Comparison of ENCODE assay signal across 17 mouse cellular contexts in genomic region chr7:45014096-45014451, GRCm38 (mm10). TPM values are rescaled to one million over a fixed set of nuclear protein-coding genes. Genes with fewer than 3 reads are reported as not detected.
DNase-seq lines count a peak whose midpoint lies in the region; ATAC-seq and TF ChIP-seq lines count a peak whose summit lies in the region.
"Had no signal": no experiment of that assay in that cellular context is flagged by ENCODE, and none has a peak within 500 bp of the region (broad histone marks: within the 10 kb centered on the region; RNA-seq: fewer than 3 reads in every experiment).

No protein-coding gene starts in this region.

- no peak for TF ChIP-seq EP300 in liver, postnatal 0 days (IDR thresholded peaks at IDR 0.05; ENCODE audit: low read depth)

- ATAC-seq in heart, embryonic 13.5 days (ENCODE audit: extremely low read depth, insufficient number of reproducible peaks, low FRiP score, low TSS enrichment) = no peak
- no peak for ATAC-seq in lung, embryonic 14.5 days (ENCODE audit: insufficient read depth)
- ATAC-seq in liver, postnatal 0 days = no peak
- ATAC-seq: midbrain, embryonic 16.5 days; Patski had no signal

- peak; percentile 48 for DNase-seq in cerebellum, adult 11-12 months
- no peak for DNase-seq in cerebellum, postnatal 36 days
- DNase-seq in heart, postnatal 14 days = no peak
- no peak for DNase-seq in lung, embryonic 14.5 days
- DNase-seq in lung, postnatal 10 days = no peak
- DNase-seq in liver, postnatal 0 days = no peak
- DNase-seq in lung, postnatal 4 days = no peak
- DNase-seq: cerebellum, adult 8-10 months; embryo, embryonic 11 days; gastrocnemius, postnatal 14 days; heart, postnatal 10 days; kidney, adult 18-20 months; lung, postnatal 36 days had no signal

- H3K27ac ChIP-seq in heart, embryonic 13.5 days (replicated peaks) = no peak overlapping the region
- no peak overlapping the region for H3K27ac ChIP-seq in lung, embryonic 14.5 days (ENCODE audit: low read depth)
- 0 out of 2 replicates have a peak overlapping the region, but pooled peaks have one; percentile 25 for H3K27ac ChIP-seq in liver, postnatal 0 days (ENCODE audit: low read depth)
- H3K27ac ChIP-seq: limb, embryonic 12.5 days had no signal

- H3K9ac ChIP-seq in heart, embryonic 13.5 days = peak overlapping the region; percentile 99
- 0 out of 2 replicates have a peak overlapping the region, but pooled peaks have one; percentile 92 for H3K9ac ChIP-seq in lung, embryonic 14.5 days
- no peak overlapping the region for H3K9ac ChIP-seq in liver, postnatal 0 days (replicated peaks)

- TF ChIP-seq CTCF in lung, embryonic 14.5 days (IDR thresholded peaks at IDR 0.05; ENCODE audit: low read depth) = no peak
- no peak for TF ChIP-seq CTCF in liver, postnatal 0 days (IDR thresholded peaks at IDR 0.05; ENCODE audit: low read depth)

- H3K4me3 ChIP-seq in heart, embryonic 13.5 days = 0 out of 2 replicates have a peak overlapping the region, but pooled peaks have one; percentile 99
- peak overlapping the region; percentile 96 for H3K4me3 ChIP-seq in lung, embryonic 14.5 days (ENCODE audit: low read depth, low read length)
- H3K4me3 ChIP-seq in liver, postnatal 0 days (ENCODE audit: low read depth, low read length) = no peak overlapping the region

- H3K4me2 ChIP-seq in heart, embryonic 13.5 days = peak overlapping the region; percentile 79
- H3K4me2 ChIP-seq in lung, embryonic 14.5 days = peak overlapping the region; percentile 68; the same call in 1 of the 2 replicates
- no peak overlapping the region for H3K4me2 ChIP-seq in liver, postnatal 0 days (ENCODE audit: low read depth, low read length)

- intact Hi-C loops in heart, postnatal 14 days (cut with DNase I) = loop anchor here (2.0 kb wide), 1 partner anchor 13 kb away; no protein-coding TSS in a partner anchor

- H3K36me3 ChIP-seq in heart, embryonic 13.5 days = peaks cover 50% of the 10 kb centered on the region
- peaks cover 53% of the 10 kb centered on the region for H3K36me3 ChIP-seq in lung, embryonic 14.5 days (ENCODE audit: insufficient read depth)
- H3K36me3 ChIP-seq in liver, postnatal 0 days (replicated peaks; ENCODE audit: insufficient read depth, low read length) = peaks cover 39% of the 10 kb centered on the region

- WGBS in heart, embryonic 13.5 days = 89% methylated on average over 3 of the region's 3 CpGs
- WGBS in lung, embryonic 14.5 days = 92% methylated on average over 3 of the region's 3 CpGs
- 95% methylated on average over 3 of the region's 3 CpGs for WGBS in liver, postnatal 0 days (ENCODE audit: insufficient replicate concordance)

- H3K4me1 ChIP-seq in heart, embryonic 13.5 days = peaks cover 32% of the 10 kb centered on the region
- H3K4me1 ChIP-seq in lung, embryonic 14.5 days (ENCODE audit: insufficient read depth) = peaks cover 15% of the 10 kb centered on the region
- peaks cover 19% of the 10 kb centered on the region for H3K4me1 ChIP-seq in liver, postnatal 0 days (ENCODE audit: insufficient read depth)

- no peaks in the 10 kb centered on the region for H3K9me3 ChIP-seq in heart, embryonic 13.5 days
- no peaks in the 10 kb centered on the region for H3K9me3 ChIP-seq in lung, embryonic 14.5 days (ENCODE audit: low read depth, low read length)
- no peaks in the 10 kb centered on the region for H3K9me3 ChIP-seq in liver, postnatal 0 days (ENCODE audit: low read length)
- H3K9me3 ChIP-seq: limb, embryonic 12.5 days had no signal

- H3K27me3 ChIP-seq in heart, embryonic 13.5 days (replicated peaks) = no peaks in the 10 kb centered on the region
- no peaks in the 10 kb centered on the region for H3K27me3 ChIP-seq in lung, embryonic 14.5 days (ENCODE audit: insufficient read depth, low read length)
- H3K27me3 ChIP-seq in liver, postnatal 0 days (ENCODE audit: insufficient read depth, low read length) = no peaks in the 10 kb centered on the region
- H3K27me3 ChIP-seq: Patski had no signal

RNA-seq across cellular contexts. Expression of gene Scaf1, which starts 2.1 kb away (rescaled TPM):
- polyA plus RNA-seq in heart, embryonic 13.5 days (2015; fragmentation: Nextera tagmentation; extraction: Ambion mirVana) = 27.0 and 27.1 TPM in 2 replicates
- total RNA-seq in heart, postnatal 14 days (2021) = 10 to 100 TPM; 53.8 to 56.1 TPM
- 45.9 and 53.6 TPM in 2 replicates for polyA plus RNA-seq in lung, embryonic 14.5 days (2014; fragmentation: Nextera tagmentation; extraction: Ambion mirVana)
- polyA plus RNA-seq in liver, postnatal 0 days (2015; fragmentation: Nextera tagmentation; extraction: Ambion mirVana) = 7.5 and 8.1 TPM in 2 replicates

RNA-seq across cellular contexts. Expression of gene Rras, which starts 3.7 kb away (rescaled TPM):
- polyA plus RNA-seq in heart, embryonic 13.5 days (2015; fragmentation: Nextera tagmentation; extraction: Ambion mirVana) = 71.6 and 82.6 TPM in 2 replicates
- total RNA-seq in heart, postnatal 14 days (2021) = 10 to 100 TPM; 60.7 to 62.8 TPM
- polyA plus RNA-seq in lung, embryonic 14.5 days (2014; fragmentation: Nextera tagmentation; extraction: Ambion mirVana) = 46.2 and 46.5 TPM in 2 replicates
- polyA plus RNA-seq in liver, postnatal 0 days (2015; fragmentation: Nextera tagmentation; extraction: Ambion mirVana) = 25.4 and 31.4 TPM in 2 replicates

RNA-seq across cellular contexts. Expression of gene Bcl2l12, which starts 15.6 kb away (rescaled TPM):
- 36.0 and 36.3 TPM in 2 replicates for polyA plus RNA-seq in heart, embryonic 13.5 days (2015; fragmentation: Nextera tagmentation; extraction: Ambion mirVana)
- total RNA-seq in heart, postnatal 14 days (2021) = 10 to 100 TPM; 10.4 to 12.3 TPM
- 69.9 and 76.9 TPM in 2 replicates for polyA plus RNA-seq in lung, embryonic 14.5 days (2014; fragmentation: Nextera tagmentation; extraction: Ambion mirVana)
- 11.7 and 13.1 TPM in 2 replicates for polyA plus RNA-seq in liver, postnatal 0 days (2015; fragmentation: Nextera tagmentation; extraction: Ambion mirVana)

RNA-seq across cellular contexts. Expression of gene Irf3, which starts 16.6 kb away (rescaled TPM):
- 63.6 and 68.1 TPM in 2 replicates for polyA plus RNA-seq in heart, embryonic 13.5 days (2015; fragmentation: Nextera tagmentation; extraction: Ambion mirVana)
- total RNA-seq in heart, postnatal 14 days (2021) = 10 to 100 TPM; 36.5 to 40.2 TPM
- 78.7 and 83.0 TPM in 2 replicates for polyA plus RNA-seq in lung, embryonic 14.5 days (2014; fragmentation: Nextera tagmentation; extraction: Ambion mirVana)
- polyA plus RNA-seq in liver, postnatal 0 days (2015; fragmentation: Nextera tagmentation; extraction: Ambion mirVana) = 35.9 and 38.0 TPM in 2 replicates

RNA-seq across cellular contexts. Expression of gene Prmt1, which starts 27.7 kb away (rescaled TPM):
- polyA plus RNA-seq in heart, embryonic 13.5 days (2015; fragmentation: Nextera tagmentation; extraction: Ambion mirVana) = 438 and 486 TPM in 2 replicates
- total RNA-seq in heart, postnatal 14 days (2021) = 100 to 1,000 TPM; 119 to 128 TPM
- polyA plus RNA-seq in lung, embryonic 14.5 days (2014; fragmentation: Nextera tagmentation; extraction: Ambion mirVana) = 228 and 238 TPM in 2 replicates
- 73.2 and 76.8 TPM in 2 replicates for polyA plus RNA-seq in liver, postnatal 0 days (2015; fragmentation: Nextera tagmentation; extraction: Ambion mirVana)
